Comparison of ENCODE assay signal across 19 mouse cellular contexts in the genomic region with DNA sequence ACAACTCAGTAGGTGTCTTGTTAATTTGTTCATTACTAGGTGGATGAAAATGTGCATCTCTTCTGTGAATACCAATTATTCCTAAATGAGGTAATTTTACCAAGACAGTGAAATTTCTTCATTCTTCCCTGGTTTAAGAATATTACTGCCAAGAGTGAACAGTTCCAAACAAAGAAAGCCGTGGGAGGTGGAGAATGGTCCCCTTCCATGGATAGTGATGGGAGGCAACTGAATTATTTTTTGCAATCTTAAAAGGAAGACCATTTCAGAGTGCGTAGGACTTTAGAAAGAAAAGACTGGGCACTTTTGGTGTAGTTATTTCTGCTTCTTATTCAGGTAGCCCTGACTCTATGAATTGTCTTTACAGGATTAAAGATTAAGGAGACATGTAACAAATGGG.
"Had no signal": no experiment of that assay in that cellular context is flagged by ENCODE, and none has a peak within 500 bp of the region (broad histone marks: within the 10 kb centered on the region; RNA-seq: fewer than 3 reads in every experiment).

No protein-coding gene starts in this region.

- H3K4me2 ChIP-seq: lung, embryonic 14.5 days; midbrain, embryonic 12.5 days; neural tube, embryonic 13.5 days; neural tube, embryonic 15.5 days had no signal

- H3K27ac ChIP-seq: midbrain, embryonic 10.5 days; midbrain, embryonic 12.5 days; neural tube, embryonic 13.5 days; neural tube, embryonic 15.5 days had no signal

- ATAC-seq: midbrain, embryonic 16.5 days had no signal

- H3K36me3 ChIP-seq: midbrain, embryonic 10.5 days; midbrain, embryonic 12.5 days; neural tube, embryonic 13.5 days; neural tube, embryonic 15.5 days had no signal

- H3K4me1 ChIP-seq: midbrain, embryonic 10.5 days; midbrain, embryonic 12.5 days had no signal

- H3K9me3 ChIP-seq: midbrain, embryonic 10.5 days; midbrain, embryonic 12.5 days; neural tube, embryonic 13.5 days; neural tube, embryonic 15.5 days had no signal

- DNase-seq: lung, adult 18-20 months; lung, embryonic 14.5 days; lung, postnatal 10 days; lung, postnatal 4 days; midbrain, embryonic 14.5 days; retina, postnatal 1 day; right cerebral cortex, adult 18-20 months; right cerebral cortex, postnatal 25 days; right cerebral cortex, postnatal 4 days; spleen, adult 18-20 months; thymus, adult 2 months; thymus, postnatal 25 days; thymus, postnatal 4 days had no signal

- H3K4me3 ChIP-seq: midbrain, embryonic 10.5 days; midbrain, embryonic 12.5 days; myocyte; neural tube, embryonic 13.5 days; neural tube, embryonic 15.5 days had no signal

- H3K27me3 ChIP-seq: midbrain, embryonic 12.5 days; neural tube, embryonic 13.5 days; neural tube, embryonic 15.5 days had no signal

- H3K9ac ChIP-seq: lung, embryonic 14.5 days; midbrain, embryonic 12.5 days; neural tube, embryonic 13.5 days; neural tube, embryonic 15.5 days had no signal
